Mouse (Mus musculus): Measurements from ENCODE around the gene Frmd8. TPM values are rescaled to one million over a fixed set of nuclear protein-coding genes. Genes with fewer than 3 reads are reported as not detected.

The Frmd8 gene
- total RNA-seq, 1 experiment: 35.7 TPM

DNA sequence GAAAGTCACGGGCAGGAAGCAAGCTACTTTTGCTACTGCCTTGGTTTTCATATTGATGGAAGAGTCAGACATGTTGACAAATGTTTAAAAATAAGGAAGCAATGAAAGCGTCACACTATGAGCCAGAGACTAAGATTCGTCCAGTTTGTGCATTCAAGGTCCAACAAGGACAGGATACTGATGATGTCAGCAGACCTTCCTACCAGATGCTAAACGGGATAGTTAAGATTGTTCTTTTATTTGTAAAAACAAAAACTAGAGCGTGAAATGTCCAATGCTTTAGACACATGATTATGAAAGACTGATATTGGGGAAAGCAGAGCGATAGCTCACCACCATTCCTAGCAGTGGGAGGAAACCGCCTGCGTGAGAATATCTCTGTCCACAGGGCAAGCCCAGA is 37.5 kb downstream of the Frmd8 start:
- Histone ChIP-seq H3K4me3 (ENCODE audit: insufficient read depth in 1 of 2, low read depth in 1 of 2, low read length in 2 of 2, poor library complexity in 1 of 2, severe bottlenecking in 1 of 2) (no peak overlapping the region), H3K36me3 (ENCODE audit: control insufficient read depth, insufficient read depth, low read length, poor library complexity, severe bottlenecking) (no peaks in the 10 kb centered on the region; the same call in 1 of the 2 replicates), H3K9ac (ENCODE audit: insufficient read depth, low read depth, low read length, poor library complexity, severe bottlenecking) (no peak overlapping the region), H3K27ac (ENCODE audit: insufficient read depth, low read depth, low read length, poor library complexity, severe bottlenecking) (no peak overlapping the region), H3K9me3 (ENCODE audit: control insufficient read depth, insufficient read depth, low read depth, low read length) (no peaks in the 10 kb centered on the region), H3K4me1 (ENCODE audit: control insufficient read depth in 2 of 2, insufficient read depth in 2 of 2, low read length in 2 of 2, poor library complexity in 1 of 2) (peaks cover 15 to 18% of the 10 kb centered on the region in 2 experiments)
- TF ChIP-seq ZNF384 (IDR thresholded peaks at IDR 0.05; ENCODE audit: low read depth, low read length) (no peak), HCFC1 (IDR thresholded peaks at IDR 0.05; ENCODE audit: borderline replicate concordance, insufficient read depth, low read length) (no peak), ZC3H11A (IDR thresholded peaks at IDR 0.05; ENCODE audit: borderline replicate concordance, low read depth, low read length) (no peak), MAFK (IDR thresholded peaks at IDR 0.05; ENCODE audit: insufficient read depth, low read depth, low read length) (no peak), CHD2 (IDR thresholded peaks at IDR 0.05; ENCODE audit: low read depth, low read length) (no peak)
- DNase-seq (ENCODE audit: low read depth, low spot score): no peak
- in situ Hi-C loops (cut with MboI; ENCODE audit: low sequenced_read_pairs in 2 of 2, unreplicated experiment in 2 of 2): no loop called here

DNA sequence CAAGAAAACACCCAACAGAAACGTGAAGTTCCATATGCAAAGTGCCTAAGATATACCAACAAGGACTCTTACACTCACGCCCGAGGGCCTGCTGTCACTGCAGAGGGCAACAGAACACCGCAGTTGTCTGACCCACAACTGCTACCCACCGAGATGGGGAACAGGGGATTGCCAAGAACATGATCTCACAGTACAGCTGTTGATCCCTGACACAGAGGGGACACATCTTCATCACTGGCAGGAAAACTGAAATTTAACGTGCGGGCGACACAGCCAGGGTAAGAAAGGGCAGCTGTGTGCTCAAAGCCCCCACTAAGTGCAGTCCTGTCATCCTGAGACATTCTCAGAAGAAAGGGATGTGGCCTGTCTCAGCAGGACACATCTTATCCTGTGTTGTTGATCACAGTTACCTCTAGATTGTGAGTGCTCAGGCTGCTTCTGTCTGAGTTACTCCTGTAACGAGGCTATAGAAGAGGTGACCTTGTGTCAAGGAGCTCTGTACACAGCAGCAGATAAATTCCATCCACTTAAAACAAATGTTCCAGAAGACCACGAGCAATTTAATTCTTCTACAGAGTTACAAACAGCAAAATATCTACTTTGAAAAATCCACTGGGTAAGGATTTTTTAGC is 38.0 kb downstream of the Frmd8 start:
- Histone ChIP-seq H3K4me3 (ENCODE audit: insufficient read depth in 1 of 2, low read depth in 1 of 2, low read length in 2 of 2, poor library complexity in 1 of 2, severe bottlenecking in 1 of 2) (no peak overlapping the region), H3K27ac (ENCODE audit: insufficient read depth, low read depth, low read length, poor library complexity, severe bottlenecking) (no peak overlapping the region; the same call in 1 of the 2 replicates)
- in situ Hi-C loops (cut with MboI; ENCODE audit: low sequenced_read_pairs in 2 of 2, unreplicated experiment in 2 of 2): no loop called here

DNA sequence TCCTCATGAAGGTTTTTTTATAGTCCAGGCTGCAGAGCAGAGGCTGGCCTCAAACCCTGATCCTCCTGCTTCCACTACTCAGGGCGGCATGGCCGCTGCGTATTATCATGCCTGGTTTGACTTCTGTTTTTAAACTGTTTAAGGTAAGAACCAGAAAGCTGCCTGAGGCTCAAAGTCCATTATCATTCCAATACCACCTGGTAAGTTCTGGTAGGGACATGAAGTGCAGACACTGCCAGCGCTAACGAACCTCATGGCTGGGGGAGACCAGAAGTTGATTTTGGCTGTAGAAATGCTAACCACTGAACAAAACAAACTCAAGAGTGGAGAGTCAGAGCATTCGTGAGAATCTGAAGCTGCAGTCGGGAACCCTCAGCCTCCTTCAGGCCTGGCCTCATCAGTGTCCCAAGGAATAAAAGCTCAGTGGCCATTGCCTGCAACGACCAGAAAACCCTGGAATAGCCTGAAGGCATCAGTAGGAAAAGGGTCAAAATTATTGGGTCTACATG is 39.1 kb downstream of the Frmd8 start:
- H3K9ac ChIP-seq (ENCODE audit: insufficient read depth, low read depth, low read length, poor library complexity, severe bottlenecking): no peak overlapping the region
- peaks cover 15 to 18% of the 10 kb centered on the region in 2 experiments for H3K4me1 ChIP-seq (ENCODE audit: control insufficient read depth in 2 of 2, insufficient read depth in 2 of 2, low read length in 2 of 2, poor library complexity in 1 of 2)
- H3K27ac ChIP-seq (ENCODE audit: insufficient read depth, low read depth, low read length, poor library complexity, severe bottlenecking): no peak overlapping the region
- H3K36me3 ChIP-seq (ENCODE audit: control insufficient read depth, insufficient read depth, low read length, poor library complexity, severe bottlenecking): no peaks in the 10 kb centered on the region; the same call in 1 of the 2 replicates
- DNase-seq (ENCODE audit: low read depth, low spot score): no peak
- no peaks in the 10 kb centered on the region for H3K9me3 ChIP-seq (ENCODE audit: control insufficient read depth, insufficient read depth, low read depth, low read length)
- no peak for TF ChIP-seq ZNF384 (IDR thresholded peaks at IDR 0.05; ENCODE audit: low read depth, low read length)
- in situ Hi-C loops (cut with MboI; ENCODE audit: low sequenced_read_pairs in 2 of 2, unreplicated experiment in 2 of 2): no loop called here
- H3K4me3 ChIP-seq (ENCODE audit: insufficient read depth in 1 of 2, low read depth in 1 of 2, low read length in 2 of 2, poor library complexity in 1 of 2, severe bottlenecking in 1 of 2): no peak overlapping the region

More for the DNA sequence above, 38.0 kb downstream of the Frmd8 start:
- Histone ChIP-seq H3K9me3 (ENCODE audit: control insufficient read depth, insufficient read depth, low read depth, low read length) (no peaks in the 10 kb centered on the region), H3K4me1 (ENCODE audit: control insufficient read depth in 2 of 2, insufficient read depth in 2 of 2, low read length in 2 of 2, poor library complexity in 1 of 2) (peaks cover 15 to 18% of the 10 kb centered on the region in 2 experiments), H3K36me3 (ENCODE audit: control insufficient read depth, insufficient read depth, low read length, poor library complexity, severe bottlenecking) (no peaks in the 10 kb centered on the region; the same call in 1 of the 2 replicates), H3K9ac (ENCODE audit: insufficient read depth, low read depth, low read length, poor library complexity, severe bottlenecking) (no peak overlapping the region)
- DNase-seq (ENCODE audit: low read depth, low spot score): no peak
- TF ChIP-seq CHD2 (IDR thresholded peaks at IDR 0.05; ENCODE audit: low read depth, low read length) (no peak), ZNF384 (IDR thresholded peaks at IDR 0.05; ENCODE audit: low read depth, low read length) (no peak), ZC3H11A (IDR thresholded peaks at IDR 0.05; ENCODE audit: borderline replicate concordance, low read depth, low read length) (no peak), MAFK (IDR thresholded peaks at IDR 0.05; ENCODE audit: insufficient read depth, low read depth, low read length) (no peak), HCFC1 (IDR thresholded peaks at IDR 0.05; ENCODE audit: borderline replicate concordance, insufficient read depth, low read length) (no peak)

DNA sequence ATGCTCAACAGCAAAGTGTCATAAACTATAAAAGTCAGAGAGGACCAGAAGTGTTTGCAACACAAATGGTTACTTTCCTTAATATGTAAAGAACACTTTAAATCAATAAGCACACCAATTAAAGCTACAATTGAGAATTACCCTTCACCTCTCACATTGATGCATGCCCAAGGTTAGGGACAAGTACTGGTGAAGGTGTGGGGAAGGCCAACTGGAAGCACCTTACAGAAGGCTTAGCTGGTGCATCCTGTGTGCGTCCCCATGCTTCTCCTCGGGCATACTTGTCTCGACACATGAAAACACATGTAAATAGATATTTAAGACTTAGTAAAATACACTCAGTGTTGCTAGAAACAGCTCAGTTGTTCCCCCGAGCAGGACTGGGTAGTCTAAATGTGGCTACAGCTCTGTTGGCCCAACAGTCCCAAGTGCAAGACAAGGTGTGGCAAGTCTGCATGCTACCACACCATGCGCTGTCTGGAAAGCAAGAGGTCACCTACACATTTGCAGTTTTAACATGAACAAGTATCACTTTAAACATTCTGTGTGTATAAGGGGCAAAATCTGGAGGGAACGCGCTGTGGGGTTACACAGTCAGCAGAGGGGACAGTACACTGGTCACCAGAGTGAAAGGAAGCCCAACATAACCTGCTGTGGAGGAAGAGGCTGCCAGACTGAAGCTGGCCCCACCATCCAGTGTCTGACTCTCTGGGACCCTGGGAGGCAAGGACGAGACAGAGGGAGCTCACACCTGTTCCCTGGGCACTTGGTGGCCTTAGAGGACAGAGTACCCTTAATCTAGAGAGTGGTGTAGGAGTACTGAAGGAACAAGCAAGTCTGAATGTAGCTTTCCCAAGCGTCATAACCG is 39.8 kb downstream of the Frmd8 start:
- Histone ChIP-seq H3K36me3 (ENCODE audit: control insufficient read depth, insufficient read depth, low read length, poor library complexity, severe bottlenecking) (no peaks in the 10 kb centered on the region; the same call in 1 of the 2 replicates), H3K4me1 (ENCODE audit: control insufficient read depth in 2 of 2, insufficient read depth in 2 of 2, low read length in 2 of 2, poor library complexity in 1 of 2) (peaks cover 15 to 18% of the 10 kb centered on the region in 2 experiments), H3K27ac (ENCODE audit: insufficient read depth, low read depth, low read length, poor library complexity, severe bottlenecking) (no peak overlapping the region), H3K4me3 (ENCODE audit: insufficient read depth in 1 of 2, low read depth in 1 of 2, low read length in 2 of 2, poor library complexity in 1 of 2, severe bottlenecking in 1 of 2) (no peak overlapping the region), H3K9me3 (ENCODE audit: control insufficient read depth, insufficient read depth, low read depth, low read length) (no peaks in the 10 kb centered on the region), H3K9ac (ENCODE audit: insufficient read depth, low read depth, low read length, poor library complexity, severe bottlenecking) (peak overlapping the region; percentile 18; the same call in 1 of the 2 replicates)
- in situ Hi-C loops (cut with MboI; ENCODE audit: low sequenced_read_pairs in 2 of 2, unreplicated experiment in 2 of 2): no loop called here
- TF ChIP-seq ZC3H11A (IDR thresholded peaks at IDR 0.05; ENCODE audit: borderline replicate concordance, low read depth, low read length) (no peak), MAFK (IDR thresholded peaks at IDR 0.05; ENCODE audit: insufficient read depth, low read depth, low read length) (no peak), CHD2 (IDR thresholded peaks at IDR 0.05; ENCODE audit: low read depth, low read length) (no peak), ZNF384 (IDR thresholded peaks at IDR 0.05; ENCODE audit: low read depth, low read length) (no peak), HCFC1 (IDR thresholded peaks at IDR 0.05; ENCODE audit: borderline replicate concordance, insufficient read depth, low read length) (no peak)
- no peak for DNase-seq (ENCODE audit: low read depth, low spot score)
